ENCODE assay signal across 20 mouse cellular contexts in the genomic region with DNA sequence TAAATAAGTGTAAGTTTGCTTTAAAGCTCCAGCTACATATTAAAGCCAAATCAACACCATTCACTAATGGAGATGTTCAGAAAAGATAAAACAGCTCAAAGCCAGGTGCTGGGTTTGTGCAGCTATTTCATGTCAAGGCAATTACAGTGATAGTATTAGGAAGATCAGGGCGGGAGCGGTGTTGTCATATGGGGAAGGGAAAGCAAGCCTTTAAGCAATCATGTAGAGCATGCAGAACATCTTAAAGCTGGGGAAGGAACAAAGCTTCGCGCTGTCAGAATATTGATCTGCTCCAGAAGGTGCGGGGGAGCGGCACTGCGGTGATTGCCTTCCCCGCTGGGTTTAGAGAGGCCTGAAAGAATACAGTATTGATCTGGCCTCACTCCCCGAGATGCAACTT.
A peak's percentile ranks its signal among the peaks of the same experiment; 100 is the strongest.
DNase-seq lines count a peak whose midpoint lies in the region; ATAC-seq lines count a peak whose summit lies in the region.
"Had no signal": no experiment of that assay in that cellular context is flagged by ENCODE, and none has a peak within 500 bp of the region (broad histone marks: within the 10 kb centered on the region; RNA-seq: fewer than 3 reads in every experiment).

No protein-coding gene starts in this region.

- no peaks in the 10 kb centered on the region for H3K27me3 ChIP-seq in forebrain, embryonic 14.5 days (replicated peaks; ENCODE audit: control insufficient read depth, insufficient read depth, low read length)
- H3K27me3 ChIP-seq in forebrain, embryonic 13.5 days = no peaks in the 10 kb centered on the region
- no peaks in the 10 kb centered on the region for H3K27me3 ChIP-seq in midbrain, embryonic 15.5 days (replicated peaks)
- H3K27me3 ChIP-seq: embryonic facial prominence, embryonic 12.5 days; heart, embryonic 15.5 days; hindbrain, embryonic 13.5 days had no signal

- H3K9ac ChIP-seq in forebrain, embryonic 14.5 days (ENCODE audit: low read length) = no peak overlapping the region
- no peak overlapping the region for H3K9ac ChIP-seq in forebrain, embryonic 13.5 days
- H3K9ac ChIP-seq in midbrain, embryonic 15.5 days = no peak overlapping the region
- H3K9ac ChIP-seq: embryonic facial prominence, embryonic 12.5 days; forebrain, postnatal 0 days; heart, embryonic 15.5 days; hindbrain, embryonic 13.5 days had no signal

- DNase-seq in forebrain, embryonic 14.5 days (ENCODE audit: low spot score) = peak; percentile 8
- DNase-seq in layer of hippocampus, postnatal 36 days = peak; percentile 5
- no peak for DNase-seq in layer of hippocampus, postnatal 25 days (ENCODE audit: extremely low spot score in 1 of 2, low spot score in 1 of 2)
- DNase-seq in retina, embryonic 14.5 days (ENCODE audit: low spot score) = peak; percentile 38
- DNase-seq in retina, postnatal 1 day = no peak
- no peak for DNase-seq in yolk sac, embryonic 10.5 days (ENCODE audit: low spot score)
- DNase-seq: adrenal gland, postnatal 14 days; cerebellum, adult 2 months; cerebellum, postnatal 10 days; forebrain, postnatal 0 days; gastrocnemius, postnatal 14 days; heart, adult 2 months; heart, postnatal 14 days had no signal

- no peaks in the 10 kb centered on the region for H3K36me3 ChIP-seq in forebrain, embryonic 14.5 days (ENCODE audit: control insufficient read depth, insufficient read depth, low read length)
- H3K36me3 ChIP-seq in forebrain, embryonic 13.5 days (ENCODE audit: poor library complexity, severe bottlenecking) = no peaks in the 10 kb centered on the region
- H3K36me3 ChIP-seq in midbrain, embryonic 15.5 days (replicated peaks) = no peaks in the 10 kb centered on the region
- H3K36me3 ChIP-seq: embryonic facial prominence, embryonic 12.5 days; heart, embryonic 15.5 days; hindbrain, embryonic 13.5 days had no signal

- no peaks in the 10 kb centered on the region for H3K9me3 ChIP-seq in forebrain, embryonic 14.5 days (replicated peaks; ENCODE audit: control insufficient read depth, low read length)
- no peaks in the 10 kb centered on the region for H3K9me3 ChIP-seq in forebrain, embryonic 13.5 days (replicated peaks)
- H3K9me3 ChIP-seq in midbrain, embryonic 15.5 days = no peaks in the 10 kb centered on the region
- H3K9me3 ChIP-seq: embryonic facial prominence, embryonic 12.5 days; heart, embryonic 15.5 days; hindbrain, embryonic 13.5 days had no signal

- no peak overlapping the region for H3K27ac ChIP-seq in forebrain, embryonic 14.5 days (ENCODE audit: low read depth, low read length)
- no peak overlapping the region for H3K27ac ChIP-seq in forebrain, embryonic 13.5 days
- no peak overlapping the region for H3K27ac ChIP-seq in midbrain, embryonic 15.5 days
- H3K27ac ChIP-seq: embryonic facial prominence, embryonic 12.5 days; heart, adult 2 months; heart, embryonic 15.5 days; hindbrain, embryonic 13.5 days had no signal

- H3K4me2 ChIP-seq in forebrain, embryonic 14.5 days (ENCODE audit: low read length) = no peak overlapping the region
- H3K4me2 ChIP-seq in forebrain, embryonic 13.5 days = no peak overlapping the region
- H3K4me2 ChIP-seq in midbrain, embryonic 15.5 days = no peak overlapping the region
- H3K4me2 ChIP-seq: embryonic facial prominence, embryonic 12.5 days; heart, embryonic 11.5 days; heart, embryonic 15.5 days; hindbrain, embryonic 13.5 days had no signal

- no peak overlapping the region for H3K4me3 ChIP-seq in forebrain, embryonic 14.5 days (ENCODE audit: low read depth, low read length)
- H3K4me3 ChIP-seq in forebrain, embryonic 13.5 days = no peak overlapping the region
- H3K4me3 ChIP-seq in midbrain, embryonic 15.5 days = no peak overlapping the region
- H3K4me3 ChIP-seq: embryonic facial prominence, embryonic 12.5 days; heart, adult 2 months; heart, embryonic 15.5 days; hindbrain, embryonic 13.5 days had no signal

- 43% methylated on average over 9 of the region's 9 CpGs for WGBS in forebrain, embryonic 14.5 days
- WGBS in forebrain, embryonic 13.5 days = 49% methylated on average over 9 of the region's 9 CpGs
- WGBS in midbrain, embryonic 15.5 days = 42% methylated on average over 9 of the region's 9 CpGs

- no peaks in the 10 kb centered on the region for H3K4me1 ChIP-seq in forebrain, embryonic 14.5 days (ENCODE audit: control insufficient read depth, insufficient read depth, low read length)
- H3K4me1 ChIP-seq in forebrain, embryonic 13.5 days = no peaks in the 10 kb centered on the region
- H3K4me1 ChIP-seq in midbrain, embryonic 15.5 days = no peaks in the 10 kb centered on the region
- H3K4me1 ChIP-seq: embryonic facial prominence, embryonic 12.5 days; heart, embryonic 15.5 days; hindbrain, embryonic 13.5 days had no signal

- ATAC-seq in forebrain, embryonic 14.5 days = no peak
- no peak for ATAC-seq in forebrain, embryonic 13.5 days
- 0 out of 2 replicates have a peak, but pooled peaks have one; percentile 24 for ATAC-seq in midbrain, embryonic 15.5 days (replicated peaks)
- ATAC-seq: activated CD4-positive, CD25-positive, alpha-beta regulatory T cell, adult 4 months; forebrain, postnatal 0 days had no signal

Comparison
In these comparisons a context has a peak if more than half of its experiments do, and no peak if none do; other contexts are left out.
1. DNase-seq: peak in forebrain, embryonic 14.5 days (single experiment), layer of hippocampus, postnatal 36 days (2 of 2) and retina, embryonic 14.5 days (single experiment); none in layer of hippocampus, postnatal 25 days (0 of 2), retina, postnatal 1 day (single experiment) and yolk sac, embryonic 10.5 days (single experiment).